ENCODE assay signal across 21 mouse cellular contexts in the genomic region with DNA sequence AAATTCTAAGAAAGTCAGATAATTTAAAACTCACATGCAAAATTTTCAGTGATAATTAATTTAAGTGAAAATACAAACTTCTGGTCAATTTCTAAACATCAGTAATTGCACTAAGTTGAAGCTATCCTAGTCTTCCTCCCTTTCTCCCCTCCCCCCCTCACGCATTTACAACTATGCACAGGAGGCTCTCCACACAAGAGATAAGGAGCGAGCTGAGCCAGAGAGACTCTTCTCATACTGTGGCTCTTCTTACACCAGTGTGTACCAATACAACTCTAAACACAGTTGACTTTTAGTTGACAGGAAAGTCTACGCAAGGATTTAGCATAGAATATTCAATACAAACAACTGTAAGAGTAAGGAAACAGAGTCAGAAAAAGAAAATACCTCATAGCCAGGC. TPM values are rescaled to one million over a fixed set of nuclear protein-coding genes. Genes with fewer than 3 reads are reported as not detected.
"Had no signal": no experiment of that assay in that cellular context is flagged by ENCODE, and none has a peak within 500 bp of the region (broad histone marks: within the 10 kb centered on the region; RNA-seq: fewer than 3 reads in every experiment).

No protein-coding gene starts in this region.

- H3K9me3 ChIP-seq: midbrain, embryonic 12.5 days; neural tube, embryonic 13.5 days; neural tube, embryonic 15.5 days had no signal

- DNase-seq: lung, adult 18-20 months; lung, embryonic 14.5 days; lung, postnatal 10 days; lung, postnatal 4 days; midbrain, embryonic 14.5 days; retina, postnatal 1 day; right cerebral cortex, adult 18-20 months; right cerebral cortex, postnatal 25 days; right cerebral cortex, postnatal 4 days; spleen, adult 18-20 months; thymus, adult 18-20 months; thymus, postnatal 14 days; thymus, postnatal 36 days had no signal

- ATAC-seq: midbrain, embryonic 16.5 days had no signal

- H3K27ac ChIP-seq: midbrain, embryonic 12.5 days; neural tube, embryonic 13.5 days; neural tube, embryonic 15.5 days had no signal

- H3K4me1 ChIP-seq: midbrain, embryonic 12.5 days had no signal

- H3K4me3 ChIP-seq: midbrain, embryonic 12.5 days; myocyte; neural tube, embryonic 13.5 days; neural tube, embryonic 15.5 days had no signal

- H3K4me2 ChIP-seq: lung, embryonic 14.5 days; midbrain, embryonic 12.5 days; neural tube, embryonic 13.5 days; neural tube, embryonic 15.5 days had no signal

- H3K36me3 ChIP-seq: midbrain, embryonic 12.5 days; neural tube, embryonic 13.5 days; neural tube, embryonic 15.5 days had no signal

- H3K9ac ChIP-seq: lung, embryonic 14.5 days; midbrain, embryonic 12.5 days; neural tube, embryonic 13.5 days; neural tube, embryonic 15.5 days had no signal

- H3K27me3 ChIP-seq: midbrain, embryonic 12.5 days; neural tube, embryonic 13.5 days; neural tube, embryonic 15.5 days had no signal

RNA-seq across cellular contexts. Expression of gene Cerkl, which starts 57.1 kb away (rescaled TPM):
- polyA plus RNA-seq: myocyte had no signal

RNA-seq across cellular contexts. Expression of gene Neurod1, which starts 57.2 kb away (rescaled TPM):
- total RNA-seq: megakaryocyte, adult 5-6 weeks had no signal
- polyA plus RNA-seq: lung, embryonic 14.5 days; lung, embryonic 16.5 days; myocyte; thymus, postnatal 0 days had no signal
